Mouse (Mus musculus) heart, adult 18-20 months (tissue): Measurements from ENCODE around the gene Gprasp2. TPM values are rescaled to one million over a fixed set of nuclear protein-coding genes. Genes with fewer than 3 reads are reported as not detected.
"Not testable (repeated sequence)": the region's sequence is repeated elsewhere in the genome, so short reads cannot be mapped to it uniquely, and the experiment has no call there.

Experiments used
- DNase-seq, 2 experiments: peaks; one replicate each; pipeline ENCODE4 v3.0.0; 2021 to 2022; ENCODE audit warnings: mixed read lengths in 1 of 2
- long read RNA-seq, 2 experiments: library from polyadenylated mRNA; stranded (forward); transcript quantifications; one replicate each; pipeline ENCODE4 v2.0.0; 2021
- total RNA-seq, 2 experiments: library from RNA; stranded (reverse); gene quantifications; 2 replicates each; pipeline ENCODE4 v1.2.3; 2021

The Gprasp2 gene
- 1 to 10 TPM; 2.2 to 4.5 TPM for total RNA-seq
- long read RNA-seq, experiment 1, partial matches to known transcripts: 0 of 4 reads
- long read RNA-seq, experiment 1, other reads (novel, unspliced or antisense): 3 of 4 reads
- long read RNA-seq, experiment 2: 0 reads

DNA sequence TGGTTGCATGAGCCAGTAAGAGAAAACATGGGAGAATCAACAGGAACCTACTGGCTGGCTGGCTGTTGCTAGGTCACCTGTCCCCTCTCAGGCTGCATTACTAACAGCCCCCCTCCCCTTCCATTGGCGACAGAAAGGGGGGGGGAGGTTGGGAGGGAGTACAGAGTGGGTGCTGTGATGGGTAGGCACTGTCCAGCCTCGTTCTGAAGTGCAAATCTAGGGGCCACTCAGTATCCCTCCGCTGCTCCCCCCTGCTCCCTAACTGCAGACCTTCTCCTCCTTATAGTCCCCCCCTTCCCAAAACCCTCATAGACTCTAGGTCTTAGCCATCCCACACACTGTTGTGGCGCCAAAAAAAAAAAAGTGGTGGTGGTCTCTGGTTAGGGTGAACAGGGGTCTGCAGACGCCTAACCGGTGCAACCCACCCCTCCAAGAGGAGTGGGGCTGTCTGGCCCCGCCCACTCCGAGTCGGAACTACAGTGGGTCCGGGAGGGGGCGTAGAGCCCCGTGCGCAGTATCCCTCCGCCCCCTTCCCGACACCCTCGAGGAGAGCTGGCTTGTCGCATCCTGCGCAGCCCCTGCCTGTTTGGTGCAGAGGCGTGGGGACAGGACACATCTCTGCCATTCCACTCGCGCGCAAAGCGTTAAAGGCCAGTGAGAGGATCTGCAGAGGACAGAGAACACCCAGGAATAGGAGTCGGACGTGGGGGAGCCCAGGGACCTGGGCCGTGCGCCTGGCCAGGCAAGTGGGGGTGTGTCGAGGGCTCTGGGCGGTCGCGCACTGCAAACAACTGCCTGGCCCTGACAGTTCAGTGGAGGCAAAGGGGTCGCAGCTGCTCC lies at the start of gene Gprasp2:
Gene Gprasp2 (plus strand): TSS at position 514 of the 840 bp plus-strand sequence.
- peak; percentile 18 to 25 for DNase-seq

DNA sequence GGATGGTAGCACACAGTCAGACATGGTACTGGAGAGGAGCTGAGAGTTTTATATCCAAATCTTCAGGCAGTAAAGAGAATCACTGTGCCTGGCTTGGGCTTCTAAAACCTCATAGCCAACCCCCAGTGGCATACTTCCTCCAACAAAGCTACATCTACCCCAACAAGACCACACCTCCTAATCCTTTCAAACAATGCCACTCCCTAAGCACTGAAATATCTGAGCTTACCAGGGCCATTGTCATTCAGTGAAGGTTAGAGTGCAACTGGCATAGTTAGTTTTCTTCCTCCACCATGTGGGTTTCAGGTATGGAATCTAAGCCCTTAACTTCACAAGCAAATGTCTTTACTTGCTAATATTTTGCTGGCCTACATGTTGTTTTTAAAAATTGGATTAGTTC lies 47.3 kb upstream of the Gprasp2 start:
- no peak for DNase-seq

DNA sequence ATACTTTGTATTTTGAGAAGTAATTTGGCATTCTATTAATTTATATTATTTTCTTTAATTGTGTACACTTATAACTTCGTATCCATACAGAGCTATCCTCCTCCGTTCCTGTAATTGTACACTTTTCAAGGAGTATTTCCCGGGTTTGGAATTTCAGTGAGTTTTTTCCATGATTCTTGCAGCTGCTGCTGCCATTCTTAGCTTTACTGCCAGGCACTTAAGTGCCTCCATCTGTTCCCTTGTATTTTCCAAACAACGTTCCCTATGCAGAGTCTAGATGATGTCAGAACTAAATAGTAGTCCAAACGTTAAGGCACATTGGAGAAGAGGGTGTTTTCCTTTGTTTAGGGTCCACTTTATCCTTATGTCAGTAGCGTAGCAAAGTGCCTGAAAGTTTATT lies 46.5 kb upstream of the Gprasp2 start:
- DNase-seq: no peak

DNA sequence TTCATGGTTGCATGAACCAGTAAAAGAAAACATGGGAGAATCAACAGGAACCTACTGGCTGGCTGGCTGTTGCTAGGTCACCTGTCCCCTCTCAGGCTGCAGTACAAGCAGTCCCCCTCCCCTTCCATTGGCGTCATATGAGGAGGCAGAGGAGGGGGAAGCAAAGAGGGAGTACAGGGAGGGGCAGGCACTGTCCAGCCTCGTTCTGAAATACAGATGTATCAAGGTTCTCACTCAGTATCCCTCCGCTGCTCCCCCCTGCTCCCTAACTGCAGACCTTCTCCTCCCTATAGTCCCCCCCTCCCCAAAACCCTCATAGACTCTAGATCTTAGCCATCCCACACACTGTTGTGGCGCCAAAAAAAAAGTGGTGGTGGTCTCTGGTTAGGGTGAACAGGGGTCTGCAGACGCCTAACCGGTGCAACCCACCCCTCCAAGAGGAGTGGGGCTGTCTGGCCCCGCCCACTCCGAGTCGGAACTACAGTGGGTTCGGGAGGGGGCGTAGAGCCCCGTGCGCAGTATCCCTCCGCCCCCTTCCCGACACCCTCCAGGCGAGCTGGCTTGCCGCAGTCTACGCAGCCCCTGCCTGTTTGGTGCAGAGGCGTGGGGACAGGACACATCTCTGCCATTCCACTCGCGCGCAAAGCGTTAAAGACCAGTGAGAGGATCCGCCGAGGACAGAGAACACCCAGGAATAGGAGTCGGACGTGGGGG lies 43.1 kb upstream of the Gprasp2 start:
- DNase-seq: peak; percentile 25 to 49

DNA sequence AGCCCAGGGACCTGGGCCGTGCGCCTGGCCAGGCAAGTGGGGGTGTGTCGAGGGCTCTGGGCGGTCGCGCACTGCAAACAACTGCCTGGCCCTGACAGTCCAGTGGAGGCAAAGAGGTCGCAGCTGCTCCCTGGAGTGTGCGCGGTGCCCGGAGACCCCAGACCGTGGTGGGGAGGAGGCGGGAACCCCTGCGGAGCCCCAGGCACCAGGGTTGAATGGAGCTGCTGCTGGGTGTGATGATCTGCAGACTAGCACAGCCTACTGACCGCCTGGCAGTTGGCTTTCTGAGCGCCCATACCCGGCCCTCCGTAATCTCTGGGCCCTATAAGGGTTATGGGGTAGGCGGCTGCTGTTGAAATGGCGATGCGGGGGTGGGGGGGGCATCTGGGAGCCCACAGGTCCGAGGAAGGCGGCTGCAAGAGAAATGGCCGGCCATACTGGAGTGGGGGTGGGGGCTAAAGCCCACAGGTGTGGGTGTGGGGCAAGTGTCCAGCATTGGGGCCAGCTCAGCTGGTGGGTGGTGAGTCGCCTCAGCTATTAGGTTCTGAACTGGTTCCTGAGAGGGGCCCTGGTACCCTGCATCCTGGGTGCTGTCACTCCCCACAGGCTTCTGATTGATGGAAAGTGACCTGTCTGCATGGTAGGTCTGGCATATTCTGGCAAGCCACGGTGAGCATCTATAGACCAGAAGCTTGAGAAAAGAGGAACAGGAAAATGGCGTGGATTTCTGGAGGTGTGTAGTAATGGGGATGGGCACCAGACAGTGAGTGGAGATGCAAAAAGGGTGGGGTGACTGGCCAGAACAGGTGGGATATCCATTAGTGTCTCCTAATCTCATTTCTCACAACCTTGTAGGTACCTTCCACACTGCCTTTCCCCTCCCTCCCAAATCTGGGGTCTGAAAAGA lies 42.3 kb upstream of the Gprasp2 start:
- DNase-seq: peak; percentile 1 to 25

DNA sequence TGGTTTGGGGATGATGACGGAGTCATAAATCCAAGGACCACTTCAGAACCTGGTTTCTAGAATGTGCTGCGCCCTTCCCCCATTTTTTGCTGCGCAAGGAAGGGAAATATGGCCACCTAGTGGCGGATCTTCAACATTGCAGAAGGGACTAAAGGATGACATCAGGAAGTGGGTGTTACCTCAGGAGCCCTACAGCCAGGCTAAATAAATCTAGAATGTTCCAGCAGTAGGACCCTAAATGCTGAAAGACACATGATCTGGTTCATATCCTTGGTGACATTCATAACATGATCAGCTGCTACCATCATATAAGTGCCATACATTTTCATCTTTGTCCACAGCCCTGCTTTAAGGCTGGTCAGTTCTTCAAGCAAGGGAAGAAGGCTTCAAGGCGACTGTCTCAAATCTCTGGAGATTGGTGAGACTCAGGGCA lies 41.6 kb upstream of the Gprasp2 start, which contains the start of gene Bhlhb9:
Gene Bhlhb9 (plus strand): TSS at position 383 of the 433 bp plus-strand sequence.
- peak; percentile 57 for DNase-seq

DNA sequence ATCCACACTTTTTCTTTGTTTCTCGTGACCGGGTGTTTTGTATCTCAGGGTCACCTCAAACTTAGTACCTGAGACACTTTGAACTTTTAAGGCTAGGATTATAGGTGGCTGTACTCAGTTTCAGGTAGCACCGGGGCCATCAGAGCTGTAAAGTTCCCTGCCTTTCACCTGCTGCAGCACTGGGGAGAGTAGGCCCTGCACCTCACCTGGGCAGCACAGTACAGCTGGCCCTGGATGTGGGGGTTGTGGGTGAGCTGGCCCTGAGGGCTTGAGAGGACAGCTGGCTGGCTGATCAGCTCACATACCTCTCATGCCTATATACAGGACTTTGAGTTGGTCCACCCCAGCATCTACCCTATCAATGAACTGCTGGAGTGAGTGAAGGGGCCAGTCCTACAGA lies 34.7 kb upstream of the Gprasp2 start:
- DNase-seq: no peak

DNA sequence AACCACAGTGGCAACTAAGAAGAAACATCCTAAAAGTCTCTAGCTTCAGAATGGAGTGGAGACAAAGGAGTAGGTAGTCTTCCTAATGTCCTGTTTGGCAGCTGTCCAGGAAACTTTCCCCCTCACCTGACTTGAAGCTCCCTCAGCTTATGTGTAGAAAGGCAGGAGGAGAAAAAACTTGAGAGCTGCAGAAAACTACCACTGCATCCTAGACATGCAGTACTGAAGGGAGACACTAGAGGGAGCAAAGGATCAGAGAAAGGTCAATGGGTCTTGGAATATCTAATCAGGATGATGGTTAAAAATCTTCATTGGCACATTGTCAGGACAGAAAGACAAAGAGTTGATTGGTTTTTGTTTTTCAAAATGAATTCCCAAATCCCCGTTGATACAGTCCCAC lies 33.1 kb upstream of the Gprasp2 start:
- peak; percentile 7 to 60 for DNase-seq

DNA sequence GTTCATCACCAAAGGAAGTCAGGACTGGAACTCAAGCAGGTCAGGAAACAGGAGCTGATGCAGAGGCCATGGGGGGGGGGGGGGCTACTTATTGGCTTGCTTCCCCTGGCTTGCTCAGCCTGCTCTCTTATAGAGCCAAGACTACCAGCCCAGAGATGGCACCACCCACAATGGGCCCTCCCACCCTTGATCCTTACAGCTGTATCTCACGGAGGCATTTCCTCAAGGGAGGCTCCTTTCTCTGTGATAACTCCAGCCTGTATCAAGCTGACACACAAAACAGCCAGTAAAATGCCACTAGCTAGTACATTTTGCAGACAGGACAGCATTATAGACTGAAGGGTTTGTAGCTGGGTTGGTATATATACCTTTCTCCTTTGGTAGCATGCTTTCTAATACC lies 2.9 kb upstream of the Gprasp2 start:
- not testable (repeated sequence) for DNase-seq

DNA sequence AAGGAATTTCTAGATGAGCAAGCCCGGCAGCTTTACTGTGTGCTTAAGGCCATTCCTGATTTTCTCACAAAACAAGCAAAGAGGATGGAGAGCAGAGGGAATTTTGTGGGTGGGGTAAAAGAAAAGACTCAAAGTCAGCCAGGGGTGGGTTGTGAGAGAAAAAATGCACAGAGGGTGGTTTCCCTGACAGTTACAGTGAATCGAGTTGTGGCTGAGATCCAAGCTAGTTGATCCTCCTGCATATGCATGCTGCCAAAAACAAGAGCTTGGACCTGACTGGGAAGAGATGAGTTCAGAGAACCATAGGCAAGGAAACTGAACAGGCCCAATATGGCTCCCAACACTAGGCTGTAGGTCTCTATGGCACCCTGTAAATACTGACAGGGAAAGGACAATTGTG lies 938 bp upstream of the Gprasp2 start:
- no peak for DNase-seq

DNA sequence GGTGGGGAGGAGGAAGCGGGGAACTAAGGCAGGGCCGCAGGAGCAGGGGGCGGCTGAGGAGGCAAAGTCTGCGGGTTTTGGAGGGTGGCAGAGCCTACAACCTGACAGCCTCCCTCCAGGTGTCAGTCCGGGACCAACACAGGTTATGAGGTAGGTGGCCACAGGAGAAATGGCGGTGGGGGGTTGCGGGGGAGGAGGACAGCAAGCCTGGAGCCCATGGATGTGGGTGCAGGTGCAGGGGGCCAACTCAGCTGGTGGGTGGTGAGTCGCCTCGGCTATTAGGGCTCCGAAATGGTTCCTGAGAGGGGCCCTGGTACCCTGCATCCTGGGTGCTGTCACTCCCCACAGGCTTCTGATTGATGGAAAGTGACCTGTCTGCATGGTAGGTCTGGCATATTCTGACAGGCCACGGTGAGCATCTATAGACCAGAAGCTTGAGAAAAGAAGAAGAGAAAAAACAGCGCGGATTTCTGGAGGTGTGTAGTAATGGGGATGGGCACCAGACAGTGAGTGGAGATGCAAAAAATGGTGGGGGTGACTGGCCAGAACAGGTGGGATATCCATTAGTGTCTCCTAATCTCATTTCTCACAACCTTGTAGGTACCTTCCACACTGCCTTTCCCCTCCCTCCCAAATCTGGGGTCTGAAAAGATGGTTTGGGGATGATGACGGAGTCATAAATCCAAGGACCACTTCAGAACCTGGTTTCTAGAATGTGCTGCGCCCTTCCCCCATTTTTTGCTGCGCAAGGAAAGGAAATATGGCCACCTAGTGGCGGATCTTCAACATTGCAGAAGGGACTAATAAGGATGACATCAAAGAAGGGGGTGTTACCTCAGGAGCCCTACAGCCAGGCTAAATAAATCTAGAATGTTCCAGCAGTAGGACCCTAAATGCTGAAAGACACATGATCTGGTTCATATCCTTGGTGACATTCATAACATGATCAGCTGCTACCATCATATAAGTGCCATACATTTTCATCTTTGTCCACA lies 860 bp downstream of the Gprasp2 start:
- DNase-seq: peak; percentile 23 to 29

DNA sequence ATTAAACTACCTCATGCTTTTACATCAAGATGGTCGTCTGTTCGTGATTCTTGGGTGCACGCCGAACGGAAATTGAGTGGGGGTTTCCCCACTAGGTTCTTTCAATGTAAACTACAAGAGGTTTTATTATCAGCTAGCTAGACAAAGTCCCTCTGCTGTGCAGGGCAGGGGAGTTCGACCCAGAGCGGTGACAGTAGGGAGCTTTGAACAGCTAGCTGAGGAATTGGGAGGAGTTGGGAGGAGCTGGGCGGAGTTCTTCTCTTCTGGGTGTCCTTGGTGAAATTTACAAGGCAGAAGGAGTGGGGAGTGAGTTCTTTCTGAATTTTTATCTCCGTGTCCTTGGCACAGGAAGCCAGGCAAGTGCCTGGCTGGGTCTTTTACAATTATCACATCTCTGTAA lies 28.0 kb downstream of the Gprasp2 start:
- DNase-seq: not testable (repeated sequence)

DNA sequence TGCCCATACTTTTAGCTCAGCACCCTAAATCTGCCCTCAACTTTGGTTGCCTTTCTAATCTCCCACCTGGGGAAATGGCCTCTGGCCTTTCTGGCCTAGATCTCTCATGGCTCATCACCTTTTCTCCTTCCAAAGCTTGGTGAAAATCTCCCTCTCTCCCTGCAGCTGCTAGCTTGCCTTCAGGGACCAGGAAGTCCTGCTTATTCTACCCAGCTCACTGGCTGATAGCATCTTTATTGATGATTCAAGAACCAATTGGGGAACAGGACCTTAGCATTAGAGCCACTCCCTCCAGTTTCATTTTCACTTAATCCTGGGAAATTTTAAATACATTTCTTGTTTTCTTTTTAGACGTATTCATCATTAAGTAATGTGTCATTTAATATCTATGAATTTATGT lies 37.8 kb downstream of the Gprasp2 start:
- no peak for DNase-seq

DNA sequence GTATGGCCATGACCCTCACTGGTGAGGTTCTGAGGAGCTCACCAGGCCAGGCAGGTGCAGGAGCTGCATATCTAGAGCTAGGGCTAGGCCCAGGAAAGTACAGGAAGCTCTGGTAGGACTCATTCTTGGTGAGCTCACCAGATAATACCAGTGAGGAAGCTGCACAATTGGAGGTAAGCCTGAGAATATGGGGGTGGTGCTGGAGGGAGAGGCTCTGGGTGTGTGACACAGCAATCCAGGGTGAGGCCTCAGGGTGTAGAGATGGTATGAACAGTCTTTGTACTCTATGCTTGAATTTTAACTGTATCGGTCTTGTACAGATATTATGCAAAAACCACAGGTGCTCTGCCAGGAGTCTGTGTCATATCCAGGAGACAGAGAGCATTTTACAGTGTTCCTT lies 40.8 kb downstream of the Gprasp2 start:
- DNase-seq: no peak

DNA sequence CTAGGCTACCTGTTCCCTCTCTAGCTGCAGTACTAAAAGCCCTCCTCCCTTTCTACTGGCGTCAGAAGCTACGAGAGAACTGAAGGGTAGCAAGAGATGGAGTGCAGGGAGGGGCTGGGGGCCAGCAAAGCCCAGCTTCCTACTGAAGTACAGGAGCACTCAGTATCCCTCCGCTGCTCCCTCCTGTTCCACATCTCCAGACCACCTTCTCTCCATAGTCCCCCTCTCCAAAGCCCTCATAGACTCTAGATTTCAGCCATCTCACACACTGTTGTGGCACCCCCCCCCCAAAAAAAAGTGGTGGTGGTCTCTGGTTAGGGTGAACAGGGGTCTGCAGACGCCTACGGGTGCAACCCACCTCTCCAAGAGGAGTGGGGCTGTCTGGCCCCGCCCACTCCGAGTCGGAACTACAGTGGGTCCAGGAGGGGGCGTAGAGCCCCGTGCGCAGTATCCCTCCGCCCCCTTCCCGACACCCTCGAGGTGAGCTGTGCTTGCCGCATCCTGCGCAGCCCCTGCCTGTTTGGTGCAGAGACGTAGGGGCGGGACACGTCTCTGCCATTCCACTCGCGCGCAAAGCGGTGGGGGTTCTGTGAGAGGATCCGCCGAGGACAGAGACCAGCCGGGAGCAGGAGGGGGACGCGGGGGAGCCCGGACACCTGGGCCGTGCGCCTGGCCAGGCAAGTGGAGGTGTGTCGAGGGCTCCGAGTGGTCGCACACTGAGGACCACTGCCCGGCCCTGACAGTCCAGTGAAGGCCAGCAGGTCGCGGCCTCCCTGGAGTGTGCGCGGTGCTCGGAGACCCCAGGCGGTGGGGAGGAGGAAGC lies 46.8 kb downstream of the Gprasp2 start:
- DNase-seq: peak; percentile 40 to 50

DNA sequence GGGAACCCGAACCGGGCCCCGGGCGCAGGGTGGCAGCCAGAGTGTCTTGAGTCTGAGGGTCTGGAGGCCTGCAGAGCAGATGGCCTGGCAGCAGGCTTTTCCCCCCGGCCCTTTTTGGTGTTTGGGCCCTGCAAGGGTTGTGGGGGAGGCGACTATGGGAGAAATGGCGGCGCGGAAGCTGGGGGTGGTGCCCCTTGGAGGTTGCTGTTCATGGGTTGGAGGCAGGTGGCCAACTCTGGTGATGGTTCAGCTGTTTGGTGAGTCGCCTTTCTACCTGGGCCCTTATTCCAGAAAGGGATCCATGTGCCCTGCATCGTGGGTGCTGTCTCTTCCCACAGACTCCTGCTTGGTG lies 47.4 kb downstream of the Gprasp2 start:
- peak; percentile 4 to 17 for DNase-seq
